ENCODE assay signal across 1 mouse cellular context in the genomic region with DNA sequence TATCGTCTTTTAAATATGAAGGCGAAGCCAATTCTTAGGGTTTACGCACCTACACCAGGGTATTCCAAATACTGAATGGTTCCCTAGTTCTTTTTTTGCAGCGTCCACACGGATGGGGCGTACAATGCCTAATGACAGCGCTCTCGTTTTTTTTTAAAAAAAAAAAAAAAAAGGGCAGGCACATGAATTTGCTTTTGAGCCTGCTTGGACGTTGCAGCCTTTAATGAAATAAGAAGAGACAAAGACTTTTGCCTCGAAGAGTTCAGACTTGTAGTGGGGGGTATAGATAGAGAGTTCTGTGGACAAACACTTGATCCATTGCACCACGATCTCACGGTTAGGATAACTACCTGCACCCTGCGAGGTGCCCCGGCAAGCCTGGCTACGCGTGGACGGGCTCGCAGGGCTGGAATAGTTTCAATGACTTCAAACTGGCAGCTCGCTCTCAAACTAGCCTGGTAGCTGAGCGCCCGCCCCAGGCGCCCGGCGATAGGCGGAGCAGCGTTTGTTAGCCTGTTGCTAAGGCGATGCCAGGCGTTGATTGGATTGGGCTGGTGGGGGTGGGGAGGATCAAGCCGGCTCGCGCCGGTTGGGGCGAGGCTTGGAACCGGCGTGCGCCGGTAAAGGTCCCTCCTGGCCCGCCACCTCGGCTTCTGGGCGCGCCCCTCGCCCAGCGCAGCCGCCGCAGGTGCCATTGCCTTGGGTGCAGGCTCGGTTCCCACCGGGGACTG.
TF ChIP-seq lines count a peak whose summit lies in the region.

No protein-coding gene starts in this region.

TF ChIP-seq in MEL, 35 proteins besides CTCF, POLR2A, EP300 and RAD21 (continued from another document):
- TF ChIP-seq E2F4 (IDR thresholded peaks at IDR 0.05; ENCODE audit: borderline replicate concordance, low read depth, low read length) (no peak), RCOR1 (IDR thresholded peaks at IDR 0.05; ENCODE audit: low read depth, low read length) (no peak), ZNF384 (IDR thresholded peaks at IDR 0.05; ENCODE audit: low read depth, low read length) (peak; percentile 95), UBTF (IDR thresholded peaks at IDR 0.05; ENCODE audit: borderline replicate concordance, insufficient read depth, low read depth, low read length) (no peak), CHD2 (IDR thresholded peaks at IDR 0.05; ENCODE audit: low read length) (peak; percentile 85), POLR2AphosphoS2 (IDR thresholded peaks at IDR 0.05; ENCODE audit: low read length) (peak; percentile 49; the same call in 1 of the 2 replicates), MAFK (IDR thresholded peaks at IDR 0.05; ENCODE audit: borderline replicate concordance, low read depth, low read length) (no peak), SMC3 (IDR thresholded peaks at IDR 0.05; ENCODE audit: low read depth, low read length) (no peak), MXI1 (IDR thresholded peaks at IDR 0.05; ENCODE audit: low read depth, low read length) (peak; percentile 74), POLR2AphosphoS5 (IDR thresholded peaks at IDR 0.05; ENCODE audit: borderline replicate concordance, low read depth, low read length) (peak; percentile 82; the same call in 1 of the 2 replicates), GATA1 (IDR thresholded peaks at IDR 0.05; ENCODE audit: low read depth, low read length) (no peak), ZMIZ1 (IDR thresholded peaks at IDR 0.05; ENCODE audit: low read depth, low read length) (peak; percentile 57; the same call in 1 of the 2 replicates), NRF1 (IDR thresholded peaks at IDR 0.05; ENCODE audit: insufficient read depth, low read depth, low read length, poor library complexity, severe bottlenecking) (no peak), MAZ (IDR thresholded peaks at IDR 0.05; ENCODE audit: low read depth, low read length) (peak; percentile 21; the same call in 1 of the 2 replicates), MEF2A (IDR thresholded peaks at IDR 0.05; ENCODE audit: extremely low read depth, insufficient replicate concordance, low read depth, low read length, poor library complexity, severe bottlenecking) (no peak), HCFC1 (IDR thresholded peaks at IDR 0.05; ENCODE audit: low read depth, low read length) (peak; percentile 67)
